ENCODE assay signal across 8 mouse cellular contexts in the genomic region with DNA sequence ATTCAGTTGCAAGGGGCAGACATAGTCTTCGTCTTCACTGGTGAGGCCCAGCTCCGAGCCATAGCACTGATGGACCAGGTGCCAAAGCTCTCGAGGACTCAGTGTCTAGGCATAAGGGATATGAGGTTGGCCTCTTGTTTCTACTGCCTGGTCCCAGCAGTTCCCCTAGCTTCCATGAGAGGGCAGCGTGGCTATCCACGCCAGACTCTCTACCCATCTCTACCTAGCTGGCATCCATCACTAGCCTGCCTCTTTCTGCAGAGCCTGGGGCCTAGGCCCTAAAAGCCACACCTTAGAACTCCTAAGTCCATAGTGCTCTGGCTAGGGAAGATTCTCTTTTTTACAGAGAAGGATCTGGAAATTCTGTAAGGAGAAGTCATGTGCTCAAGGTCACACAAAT. TPM values are rescaled to one million over a fixed set of nuclear protein-coding genes. Genes with fewer than 3 reads are reported as not detected.
A peak's percentile ranks its signal among the peaks of the same experiment; 100 is the strongest.
DNase-seq lines count a peak whose midpoint lies in the region; ATAC-seq and TF ChIP-seq lines count a peak whose summit lies in the region.

No protein-coding gene starts in this region.

- no peak for TF ChIP-seq POLR2A in heart, adult 2 months (IDR thresholded peaks at IDR 0.05; ENCODE audit: insufficient read depth, low read depth, low read length)
- no peak for TF ChIP-seq POLR2A in cortical plate, adult 2 months (IDR thresholded peaks at IDR 0.05; ENCODE audit: extremely low read depth, insufficient read depth, low read length)

- H3K79me2 ChIP-seq in heart, adult 2 months (replicated peaks; ENCODE audit: control insufficient read depth, insufficient read depth, low read length) = 0 out of 2 replicates have a peak, but pooled peaks cover 2% of the 10 kb centered on the region

- intact Hi-C loops in heart, adult 2 months (cut with DNase I) = loop anchor here (1.0 kb wide), 2 partner anchors 33 to 38 kb away; no protein-coding TSS in a partner anchor
- intact Hi-C loops in heart, postnatal 25 days (cut with DNase I) = loop anchor here (1.0 kb wide), 1 partner anchor 33 kb away; no protein-coding TSS in a partner anchor
- intact Hi-C loops in heart, postnatal 36 days (cut with DNase I) = loop anchor here (1.0 kb wide), 2 partner anchors 33 to 38 kb away; no protein-coding TSS in a partner anchor
- intact Hi-C loops in left cerebral cortex, postnatal 25 days (cut with DNase I) = loop anchor here (2.0 kb wide), 1 partner anchor 37 kb away; no protein-coding TSS in a partner anchor

- DNase-seq in heart, adult 2 months = peak; percentile 67 to 78
- no peak for DNase-seq in heart, postnatal 25 days (ENCODE audit: low spot score)
- DNase-seq in NIH3T3 (ENCODE audit: low read depth) = peak; percentile 76
- DNase-seq in heart, postnatal 36 days = peak; percentile 66 to 77
- peak; percentile 66 to 81 for DNase-seq in left cerebral cortex, postnatal 25 days (ENCODE audit: low spot score in 2 of 2)
- DNase-seq in midbrain, embryonic 14.5 days = peak; percentile 72
- DNase-seq in thymus, adult 18-20 months = peak; percentile 53 to 58

- H3K9ac ChIP-seq in heart, adult 2 months (ENCODE audit: low read depth, low read length) = no peak overlapping the region
- H3K9ac ChIP-seq in midbrain, embryonic 14.5 days (replicated peaks; ENCODE audit: low read length) = no peak overlapping the region

- ATAC-seq in midbrain, embryonic 14.5 days (ENCODE audit: low FRiP score, low TSS enrichment) = peak; percentile 29; the same call in 1 of the 2 replicates

- H3K4me3 ChIP-seq in heart, adult 2 months = no peak overlapping the region
- H3K4me3 ChIP-seq in cortical plate, adult 2 months (ENCODE audit: insufficient read depth, low read length) = no peak overlapping the region
- no peak overlapping the region for H3K4me3 ChIP-seq in midbrain, embryonic 14.5 days (replicated peaks; ENCODE audit: low read depth, low read length)

- no peak overlapping the region for H3K4me2 ChIP-seq in midbrain, embryonic 14.5 days (ENCODE audit: low read length)

- H3K27me3 ChIP-seq in heart, adult 2 months (ENCODE audit: control insufficient read depth, insufficient read depth, low read length) = no peaks in the 10 kb centered on the region
- H3K27me3 ChIP-seq in midbrain, embryonic 14.5 days (ENCODE audit: control insufficient read depth, insufficient read depth, low read length) = no peaks in the 10 kb centered on the region

- WGBS in heart, adult 2 months = 56% methylated on average over 5 of the region's 5 CpGs
- 65% methylated on average over 5 of the region's 5 CpGs for WGBS in midbrain, embryonic 14.5 days

- H3K4me1 ChIP-seq in heart, adult 2 months (ENCODE audit: control insufficient read depth, insufficient read depth, low read length) = no peaks in the 10 kb centered on the region
- no peaks in the 10 kb centered on the region for H3K4me1 ChIP-seq in cortical plate, adult 2 months (ENCODE audit: control insufficient read depth, insufficient read depth, low read length)
- no peaks in the 10 kb centered on the region for H3K4me1 ChIP-seq in midbrain, embryonic 14.5 days (ENCODE audit: control insufficient read depth, insufficient read depth, low read length)

- TF ChIP-seq EP300 in heart, adult 2 months (IDR thresholded peaks at IDR 0.05; ENCODE audit: insufficient read depth, low read depth, low read length) = 0 out of 2 replicates have a peak, but pooled peaks have one; percentile 54

- TF ChIP-seq CTCF in heart, adult 2 months (IDR thresholded peaks at IDR 0.05) = peak; percentile 99
- peak; percentile 60 for TF ChIP-seq CTCF in cortical plate, adult 2 months (IDR thresholded peaks at IDR 0.05; ENCODE audit: extremely low read depth, insufficient read depth, low read length)

- no peaks in the 10 kb centered on the region for H3K9me3 ChIP-seq in midbrain, embryonic 14.5 days (ENCODE audit: control insufficient read depth, low read length)

- no peak overlapping the region for H3K27ac ChIP-seq in heart, adult 2 months
- no peak overlapping the region for H3K27ac ChIP-seq in cortical plate, adult 2 months (ENCODE audit: insufficient read depth, low read length)
- H3K27ac ChIP-seq in midbrain, embryonic 14.5 days (replicated peaks; ENCODE audit: low read depth, low read length) = no peak overlapping the region

- H3K36me3 ChIP-seq in heart, adult 2 months (ENCODE audit: control insufficient read depth, insufficient read depth, low read length) = no peaks in the 10 kb centered on the region
- peaks cover 92% of the 10 kb centered on the region for H3K36me3 ChIP-seq in midbrain, embryonic 14.5 days (ENCODE audit: control insufficient read depth, insufficient read depth, low read length)

RNA-seq across cellular contexts. Expression of a gene that starts 13.0 kb away (rescaled TPM):
- total RNA-seq in heart, adult 2 months (2021) = 10 to 100 TPM; 31.8 to 32.5 TPM
- 39.7 and 41.9 TPM in 2 replicates for polyA plus RNA-seq in heart, adult 2 months (2012; rRNA removed)
- 10 to 100 TPM; 21.2 to 21.8 TPM for total RNA-seq in heart, postnatal 25 days (2021)
- polyA plus RNA-seq in cortical plate, adult 2 months (2012; rRNA removed) = 1,195 and 1,252 TPM in 2 replicates
- 10 to 100 TPM; 29.2 to 29.5 TPM for total RNA-seq in heart, postnatal 36 days (2021)
- 100 to 1,000 TPM; 616 to 649 TPM for total RNA-seq in left cerebral cortex, postnatal 25 days (2021)
- polyA plus RNA-seq in midbrain, embryonic 14.5 days (2014; fragmentation: Nextera tagmentation; extraction: Ambion mirVana) = 5.6 TPM in 2 replicates

RNA-seq across cellular contexts. Expression of a gene that starts 15.9 kb away (rescaled TPM):
- 10 to 100 TPM; 27.9 to 33.7 TPM for total RNA-seq in heart, adult 2 months (2021)
- polyA plus RNA-seq in heart, adult 2 months (2012; rRNA removed) = 49.2 and 64.3 TPM in 2 replicates
- 10 to 100 TPM; 25.7 to 30.0 TPM for total RNA-seq in heart, postnatal 25 days (2021)
- 183 and 188 TPM in 2 replicates for polyA plus RNA-seq in cortical plate, adult 2 months (2012; rRNA removed)
- 10 to 100 TPM; 33.6 to 37.9 TPM for total RNA-seq in heart, postnatal 36 days (2021)
- total RNA-seq in left cerebral cortex, postnatal 25 days (2021) = 100 to 1,000 TPM; 108 to 110 TPM
- 205 and 232 TPM in 2 replicates for polyA plus RNA-seq in midbrain, embryonic 14.5 days (2014; fragmentation: Nextera tagmentation; extraction: Ambion mirVana)

RNA-seq across cellular contexts. Expression of a gene that starts 24.7 kb away (rescaled TPM):
- total RNA-seq in heart, adult 2 months (2021) = 1 to 10 TPM; 1.7 to 2.6 TPM
- polyA plus RNA-seq in heart, adult 2 months (2012; rRNA removed) = 2.8 and 5.1 TPM in 2 replicates
- 1 to 10 TPM; 2.1 to 3.4 TPM for total RNA-seq in heart, postnatal 25 days (2021)
- 4.2 and 4.9 TPM in 2 replicates for polyA plus RNA-seq in cortical plate, adult 2 months (2012; rRNA removed)
- total RNA-seq in heart, postnatal 36 days (2021) = 1 to 10 TPM; 1.9 to 3.9 TPM
- total RNA-seq in left cerebral cortex, postnatal 25 days (2021) = 1 to 10 TPM; 3.0 to 4.2 TPM
- 0.26 TPM in 1 of 2 replicates, not detected in the other for polyA plus RNA-seq in midbrain, embryonic 14.5 days (2014; fragmentation: Nextera tagmentation; extraction: Ambion mirVana)

Comparison
In these comparisons a context has a peak if more than half of its experiments do, and no peak if none do; other contexts are left out.
1. RNA of a gene that starts 13.0 kb away (total RNA-seq): 616 to 649 TPM in left cerebral cortex, postnatal 25 days; 31.8 to 32.5 TPM in heart, adult 2 months, 29.2 to 29.5 TPM in heart, postnatal 36 days and 21.2 to 21.8 TPM in heart, postnatal 25 days; every median in the first group is over 10 times any median in the second.